Mouse (Mus musculus) cortical plate, adult 2 months (tissue): ENCODE data around the gene Khnyn. TPM values are rescaled to one million over a fixed set of nuclear protein-coding genes. Genes with fewer than 3 reads are reported as not detected.

ENCODE experiments used
- H3K27ac ChIP-seq: fragments of 200-500 bp; 2 replicates; pipeline ENCODE4 v1.5.1; 2012; ENCODE audit warnings: low read length, control low read depth, inconsistent platforms; ENCODE audit not compliant: insufficient read depth
- H3K4me1 ChIP-seq: fragments of 200-500 bp; 2 replicates; pipeline ENCODE4 v1.6.1; 2011; ENCODE audit warnings: low read length; ENCODE audit not compliant: control insufficient read depth, insufficient read depth
- H3K4me3 ChIP-seq: fragments of 200-500 bp; 2 replicates; pipeline ENCODE4 v1.5.1; 2011; ENCODE audit warnings: mild to moderate bottlenecking, low read length, control low read depth; ENCODE audit not compliant: insufficient read depth
- CTCF ChIP-seq: fragments of 200-500 bp; IDR thresholded peaks from 2 replicates; pipeline ENCODE4 v1.5.1; 2011; ENCODE audit warnings: mild to moderate bottlenecking, control low read depth, low read length; ENCODE audit not compliant: insufficient read depth; ENCODE audit errors: extremely low read depth
- POLR2A ChIP-seq: fragments of 200-500 bp; IDR thresholded peaks from 2 replicates; pipeline ENCODE4 v1.6.1; 2011; ENCODE audit warnings: mild to moderate bottlenecking, low read length, control low read depth; ENCODE audit not compliant: insufficient read depth; ENCODE audit errors: extremely low read depth
- polyA plus RNA-seq: library from polyadenylated mRNA; depleted of rRNA; stranded (reverse); fragments of >200 nt; gene quantifications from 2 replicates; pipeline ENCODE4 v1.2.3, GENCODE M21; 2012

Gene Khnyn
- polyA plus RNA-seq, 1 experiment = 11.4 TPM

GRCm38 (mm10) chr14:55900414-55900755, 15.6 kb downstream of the Khnyn start:
- H3K27ac ChIP-seq = peak overlapping the region; percentile 50; the same call in 1 of the 2 replicates
- TF ChIP-seq CTCF (no peak), POLR2A (no peak; the same call in 1 of the 2 replicates)
- no peaks in the 10 kb centered on the region for H3K4me1 ChIP-seq
- H3K4me3 ChIP-seq = peak overlapping the region; percentile 53

- Histone ChIP-seq H3K27ac (no peak overlapping the region), H3K4me1 (no peaks in the 10 kb centered on the region), H3K4me3 (no peak overlapping the region)
- TF ChIP-seq CTCF (peak; percentile 22; the same call in 1 of the 2 replicates), POLR2A (no peak)
Measured at GRCm38 (mm10) chr14:55905518-55905917, 20.8 kb downstream of the Khnyn start.

- TF ChIP-seq POLR2A (no peak), CTCF (no peak)
- H3K4me1 ChIP-seq = no peaks in the 10 kb centered on the region
- H3K27ac ChIP-seq = no peak overlapping the region
- no peak overlapping the region for H3K4me3 ChIP-seq
Measured at GRCm38 (mm10) chr14:55913406-55913805, 28.7 kb downstream of the Khnyn start.

GRCm38 (mm10) chr14:55918240-55919082, 33.7 kb downstream of the Khnyn start:
- Histone ChIP-seq H3K4me1 (no peaks in the 10 kb centered on the region), H3K4me3 (no peak overlapping the region), H3K27ac (no peak overlapping the region)
- peak; percentile 84 for TF ChIP-seq CTCF
- TF ChIP-seq POLR2A = no peak

GRCm38 (mm10) chr14:55922475-55923232, 37.9 kb downstream of the Khnyn start:
- no peaks in the 10 kb centered on the region for H3K4me1 ChIP-seq
- TF ChIP-seq CTCF (no peak), POLR2A (no peak)
- no peak overlapping the region for H3K4me3 ChIP-seq
- H3K27ac ChIP-seq = no peak overlapping the region

- no peak overlapping the region for H3K27ac ChIP-seq
- TF ChIP-seq POLR2A (no peak), CTCF (no peak)
- H3K4me3 ChIP-seq = no peak overlapping the region
- no peaks in the 10 kb centered on the region for H3K4me1 ChIP-seq
Measured at GRCm38 (mm10) chr14:55926847-55927246, 42.1 kb downstream of the Khnyn start.

- no peak overlapping the region for H3K4me3 ChIP-seq
- H3K4me1 ChIP-seq = no peaks in the 10 kb centered on the region
- no peak for TF ChIP-seq CTCF
- no peak for TF ChIP-seq POLR2A
- H3K27ac ChIP-seq = no peak overlapping the region
Measured at GRCm38 (mm10) chr14:55929263-55929997, 44.7 kb downstream of the Khnyn start.

DNA sequence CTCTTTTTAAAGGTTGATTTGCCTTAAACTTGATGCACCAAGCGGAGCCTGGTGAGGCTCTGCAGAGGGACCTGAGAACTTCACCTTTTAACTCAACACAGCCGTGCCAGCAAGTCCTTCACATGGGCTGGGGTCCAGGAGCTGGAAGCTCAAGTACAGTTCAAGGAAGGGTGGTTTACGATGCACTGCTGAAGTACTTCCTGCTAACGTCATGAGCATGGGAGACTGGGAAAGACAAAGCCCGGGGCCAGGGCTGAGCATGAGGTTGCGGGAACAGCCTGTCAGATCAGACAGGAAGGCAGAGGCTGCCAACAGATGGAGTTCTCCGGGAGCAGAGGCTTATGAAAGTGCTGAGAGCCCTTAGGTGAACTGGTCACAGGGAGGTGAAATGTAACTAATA, 48.8 kb downstream of the Khnyn start:
- no peak overlapping the region for H3K4me3 ChIP-seq
- no peaks in the 10 kb centered on the region for H3K4me1 ChIP-seq
- TF ChIP-seq POLR2A (no peak), CTCF (no peak)
- no peak overlapping the region for H3K27ac ChIP-seq

DNA sequence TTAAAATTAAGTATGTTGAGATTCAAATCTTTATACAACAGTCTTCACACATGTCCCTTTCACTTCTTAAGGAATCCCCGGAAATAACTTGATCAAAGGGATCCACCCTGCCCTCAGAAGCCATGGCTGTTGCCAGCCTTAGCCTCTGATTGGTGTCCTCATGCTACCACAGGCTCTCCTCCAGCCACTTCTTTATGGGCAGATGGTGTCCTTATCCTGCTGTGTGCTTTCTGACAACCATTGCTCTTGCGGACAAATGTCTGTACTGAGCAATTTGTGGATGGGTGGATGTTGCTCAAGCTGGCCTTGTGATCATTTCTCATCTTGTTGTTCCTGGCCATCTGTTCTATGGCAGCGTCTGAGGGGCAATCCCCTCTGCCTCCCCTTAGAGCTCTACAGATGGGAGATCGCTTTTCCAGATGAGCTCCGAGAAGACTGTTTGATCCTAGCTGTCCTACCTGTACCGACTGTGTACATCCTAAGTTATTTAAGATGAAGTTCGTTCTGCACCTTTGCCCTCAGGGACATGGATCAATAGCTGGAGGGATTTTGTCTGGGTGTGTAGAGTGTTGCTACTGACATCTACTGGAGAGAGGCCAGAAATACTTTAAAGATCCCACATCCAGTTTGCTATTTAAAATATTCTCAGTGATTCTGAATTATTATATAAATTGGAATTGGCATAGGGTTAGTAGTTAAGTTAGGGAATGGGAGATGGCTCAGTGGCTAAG, 55.5 kb downstream of the Khnyn start:
- Histone ChIP-seq H3K4me1 (no peaks in the 10 kb centered on the region), H3K27ac (no peak overlapping the region), H3K4me3 (no peak overlapping the region)
- TF ChIP-seq POLR2A (no peak), CTCF (no peak)
